Mouse (Mus musculus): Measurements from ENCODE around the gene Dnajc5. TPM values are rescaled to one million over a fixed set of nuclear protein-coding genes. Genes with fewer than 3 reads are reported as not detected.

Gene Dnajc5
- polyA plus RNA-seq, 1 experiment from 2014 or later = 209 TPM

- Histone ChIP-seq H3K27me3 (no peaks in the 10 kb centered on the region), H3K27ac (replicated peaks) (no peak overlapping the region), H3K4me3 (no peak overlapping the region), H3K9ac (replicated peaks) (no peak overlapping the region), H3K36me3 (peaks cover 6% of the 10 kb centered on the region; the same call in 1 of the 2 replicates), H3K4me1 (peaks cover 32% of the 10 kb centered on the region), H3K9me3 (no peaks in the 10 kb centered on the region), H3K4me2 (replicated peaks) (no peak overlapping the region)
- 77% methylated on average over 7 of the region's 7 CpGs for WGBS
- no peak for ATAC-seq (replicated peaks)
Measured at GRCm38 (mm10) chr2:181577981-181578581, 57.8 kb downstream of the Dnajc5 start.

GRCm38 (mm10) chr2:181578790-181579618 lies 58.7 kb downstream of the Dnajc5 start:
- Histone ChIP-seq H3K4me1 (peaks cover 32% of the 10 kb centered on the region), H3K9me3 (no peaks in the 10 kb centered on the region), H3K27ac (replicated peaks) (no peak overlapping the region), H3K27me3 (no peaks in the 10 kb centered on the region), H3K36me3 (peaks cover 10% of the 10 kb centered on the region), H3K9ac (replicated peaks) (no peak overlapping the region), H3K4me3 (no peak overlapping the region), H3K4me2 (replicated peaks) (no peak overlapping the region)
- ATAC-seq (replicated peaks) = no peak
- 77% methylated on average over 5 of the region's 5 CpGs for WGBS

GRCm38 (mm10) chr2:181579681-181580080 lies 59.4 kb downstream of the Dnajc5 start:
- Histone ChIP-seq H3K4me1 (peaks cover 32% of the 10 kb centered on the region), H3K4me2 (replicated peaks) (no peak overlapping the region), H3K36me3 (peaks cover 16% of the 10 kb centered on the region), H3K4me3 (no peak overlapping the region), H3K9me3 (no peaks in the 10 kb centered on the region), H3K27me3 (no peaks in the 10 kb centered on the region), H3K27ac (replicated peaks) (no peak overlapping the region), H3K9ac (replicated peaks) (no peak overlapping the region)
- 96% methylated on average over 1 of the region's 1 CpGs for WGBS
- no peak for ATAC-seq (replicated peaks)

GRCm38 (mm10) chr2:181580131-181580772 lies 60.0 kb downstream of the Dnajc5 start:
- peaks cover 32% of the 10 kb centered on the region for H3K4me1 ChIP-seq
- 83% methylated on average over 5 of the region's 5 CpGs for WGBS
- H3K9me3 ChIP-seq = no peaks in the 10 kb centered on the region
- no peak overlapping the region; the same call in 1 of the 2 replicates for H3K27ac ChIP-seq (replicated peaks)
- H3K4me3 ChIP-seq = peak overlapping the region; percentile 73
- H3K9ac ChIP-seq (replicated peaks) = peak overlapping the region; percentile 82; the same call in 1 of the 2 replicates
- peaks cover 22% of the 10 kb centered on the region for H3K36me3 ChIP-seq
- H3K27me3 ChIP-seq = no peaks in the 10 kb centered on the region
- peak overlapping the region; percentile 84 for H3K4me2 ChIP-seq (replicated peaks)
- no peak for ATAC-seq (replicated peaks)

GRCm38 (mm10) chr2:181581016-181581401 lies 60.7 kb downstream of the Dnajc5 start:
- ATAC-seq (replicated peaks) = peak; percentile 73
- Histone ChIP-seq H3K27me3 (no peaks in the 10 kb centered on the region), H3K4me1 (peaks cover 32% of the 10 kb centered on the region), H3K9ac (replicated peaks) (peak overlapping the region; percentile 82), H3K9me3 (no peaks in the 10 kb centered on the region), H3K4me2 (replicated peaks) (peak overlapping the region; percentile 84), H3K27ac (replicated peaks) (peak overlapping the region; percentile 91), H3K4me3 (peak overlapping the region; percentile 73), H3K36me3 (peaks cover 30% of the 10 kb centered on the region)
- under 1% methylated on average over 11 of the region's 11 CpGs for WGBS

- no peaks in the 10 kb centered on the region for H3K9me3 ChIP-seq
- peak overlapping the region; percentile 82 for H3K9ac ChIP-seq (replicated peaks)
- peak overlapping the region; percentile 91 for H3K27ac ChIP-seq (replicated peaks)
- H3K4me3 ChIP-seq = peak overlapping the region; percentile 73
- peaks cover 35% of the 10 kb centered on the region for H3K36me3 ChIP-seq
- ATAC-seq (replicated peaks) = peak; percentile 85
- peaks cover 32% of the 10 kb centered on the region for H3K4me1 ChIP-seq
- no peaks in the 10 kb centered on the region for H3K27me3 ChIP-seq
- WGBS = under 1% methylated on average over 49 of the region's 49 CpGs
- peak overlapping the region; percentile 84 for H3K4me2 ChIP-seq (replicated peaks)
Measured at GRCm38 (mm10) chr2:181581402-181582120, 61.3 kb downstream of the Dnajc5 start.

- H3K4me3 ChIP-seq = no peak overlapping the region
- ATAC-seq (replicated peaks) = peak; percentile 7; the same call in 1 of the 2 replicates
- no peaks in the 10 kb centered on the region for H3K9me3 ChIP-seq
- H3K9ac ChIP-seq (replicated peaks) = no peak overlapping the region
- H3K27ac ChIP-seq (replicated peaks) = peak overlapping the region; percentile 91
- 81% methylated on average over 2 of the region's 2 CpGs for WGBS
- no peaks in the 10 kb centered on the region for H3K27me3 ChIP-seq
- H3K4me1 ChIP-seq = peaks cover 30% of the 10 kb centered on the region
- peaks cover 43% of the 10 kb centered on the region for H3K36me3 ChIP-seq
- H3K4me2 ChIP-seq (replicated peaks) = no peak overlapping the region
Measured at GRCm38 (mm10) chr2:181582358-181582757, 62.1 kb downstream of the Dnajc5 start.

- Histone ChIP-seq H3K27me3 (no peaks in the 10 kb centered on the region), H3K9me3 (no peaks in the 10 kb centered on the region), H3K4me2 (replicated peaks) (no peak overlapping the region), H3K9ac (replicated peaks) (no peak overlapping the region), H3K4me1 (peaks cover 25% of the 10 kb centered on the region), H3K27ac (replicated peaks) (no peak overlapping the region), H3K4me3 (no peak overlapping the region), H3K36me3 (peaks cover 48% of the 10 kb centered on the region)
- 85% methylated on average over 1 of the region's 1 CpGs for WGBS
- no peak for ATAC-seq (replicated peaks)
Measured at GRCm38 (mm10) chr2:181582939-181583338, 62.7 kb downstream of the Dnajc5 start.

GRCm38 (mm10) chr2:181583460-181584257 lies 63.4 kb downstream of the Dnajc5 start:
- no peak overlapping the region for H3K27ac ChIP-seq (replicated peaks)
- no peak overlapping the region for H3K9ac ChIP-seq (replicated peaks)
- H3K4me1 ChIP-seq = peaks cover 20% of the 10 kb centered on the region
- WGBS = 92% methylated on average over 3 of the region's 3 CpGs
- H3K27me3 ChIP-seq = no peaks in the 10 kb centered on the region
- peaks cover 54% of the 10 kb centered on the region for H3K36me3 ChIP-seq
- ATAC-seq (replicated peaks) = no peak
- H3K9me3 ChIP-seq = no peaks in the 10 kb centered on the region
- no peak overlapping the region for H3K4me2 ChIP-seq (replicated peaks)
- H3K4me3 ChIP-seq = no peak overlapping the region

- Histone ChIP-seq H3K27ac (replicated peaks) (no peak within 1 kb of the TSS), H3K4me3 (no peak within 1 kb of the TSS), H3K4me1 (peaks cover 20% of the 10 kb centered on the region), H3K36me3 (peaks cover 61% of the 10 kb centered on the region), H3K9me3 (no peaks in the 10 kb centered on the region), H3K27me3 (no peaks in the 10 kb centered on the region), H3K4me2 (replicated peaks) (no peak within 1 kb of the TSS), H3K9ac (replicated peaks) (no peak within 1 kb of the TSS)
- WGBS = 91% methylated on average over 4 of the region's 4 CpGs
- ATAC-seq (replicated peaks) = no peak
Measured at GRCm38 (mm10) chr2:181584411-181584942, 64.2 kb downstream of the Dnajc5 start, which contains the start of gene Uckl1. TSS of gene Uckl1 (minus strand) at chr2:181584892.

- WGBS = 90% methylated on average over 5 of the region's 5 CpGs
- Histone ChIP-seq H3K4me3 (no peak overlapping the region), H3K4me1 (peaks cover 16% of the 10 kb centered on the region), H3K9me3 (no peaks in the 10 kb centered on the region), H3K27ac (replicated peaks) (no peak overlapping the region), H3K9ac (replicated peaks) (no peak overlapping the region), H3K27me3 (no peaks in the 10 kb centered on the region), H3K36me3 (peaks cover 72% of the 10 kb centered on the region), H3K4me2 (replicated peaks) (no peak overlapping the region)
- ATAC-seq (replicated peaks) = no peak
Measured at GRCm38 (mm10) chr2:181585506-181585905, 65.2 kb downstream of the Dnajc5 start.

All from forebrain, embryonic 15.5 days (tissue).